Mouse (Mus musculus): ENCODE measurements around the gene Gm10837.

DNA sequence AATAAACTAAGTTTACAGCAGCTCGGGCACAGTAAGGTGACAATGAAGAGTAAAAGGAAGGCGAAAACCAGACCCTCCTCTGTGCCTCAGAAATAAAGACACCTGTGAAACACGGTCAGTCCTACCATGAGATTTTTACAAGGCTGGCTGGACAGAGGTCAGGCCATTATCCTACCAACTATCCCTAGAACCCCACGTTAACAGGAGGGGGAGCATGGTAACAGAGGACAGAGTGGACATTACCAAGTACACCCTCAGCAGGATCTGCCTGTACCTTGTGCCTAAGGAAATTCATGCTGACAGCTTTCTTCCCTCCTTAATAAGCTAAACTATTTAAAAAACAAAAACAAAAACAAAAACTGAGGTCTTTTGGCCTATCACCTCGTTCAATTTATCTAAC is 30.2 kb upstream of the Gm10837 start:
- TF ChIP-seq CTCF (IDR thresholded peaks at IDR 0.05; ENCODE audit: extremely low read depth, insufficient read length, insufficient replicate concordance, low read depth, low read length): no peak
- no peak for TF ChIP-seq POLR2A (IDR thresholded peaks at IDR 0.05; ENCODE audit: low read depth, low read length)
